Mouse (Mus musculus) MEL-GATA-1-ER (cell line): ENCODE data around the gene Paxx.

Source experiments
- DNase-seq: peaks from one replicate; pipeline ENCODE4 v3.0.0-alpha.2; 2012; ENCODE audit warnings: low read depth; ENCODE audit errors: extremely low read depth

The Paxx gene

DNA sequence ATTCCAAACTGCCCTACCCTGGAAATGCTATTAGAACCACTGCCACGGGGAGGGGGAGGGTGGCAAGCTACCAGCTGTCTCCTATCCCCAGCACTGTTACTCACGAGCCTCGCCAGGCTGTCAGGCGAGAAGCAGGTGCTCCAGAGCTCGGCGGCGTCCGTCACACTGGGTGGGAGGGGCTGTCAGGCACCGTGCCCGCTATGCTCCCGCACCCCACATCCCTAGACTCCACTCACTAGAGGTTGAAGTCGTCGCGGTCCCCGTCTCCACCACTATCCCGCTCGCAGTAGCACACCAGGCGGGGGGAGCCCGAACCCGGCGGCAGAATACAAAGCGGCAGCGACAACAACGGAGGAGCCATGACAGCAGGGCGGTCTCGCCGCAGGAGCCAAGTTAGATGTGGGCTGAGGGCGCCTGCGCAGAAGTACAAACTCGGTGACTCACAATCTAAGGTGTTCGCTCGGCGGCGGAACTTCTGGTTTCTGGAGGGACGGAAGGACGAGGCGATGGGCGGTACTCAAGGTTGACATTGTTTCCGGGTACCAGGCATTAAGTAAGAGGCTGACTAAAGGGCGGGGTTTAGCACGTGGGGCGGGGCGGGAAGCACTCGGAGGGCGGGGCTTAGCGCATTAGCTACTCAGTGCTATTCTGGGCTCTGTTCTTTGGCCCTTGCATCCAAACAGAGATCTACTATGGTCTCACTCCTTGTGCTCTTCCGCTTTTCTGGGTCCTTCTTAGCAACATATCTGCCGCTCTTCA, at the start of gene Paxx:
TSS of gene Paxx (minus strand) at position 544 of the 759 bp plus-strand sequence.
- DNase-seq, result peak; percentile 98

DNA sequence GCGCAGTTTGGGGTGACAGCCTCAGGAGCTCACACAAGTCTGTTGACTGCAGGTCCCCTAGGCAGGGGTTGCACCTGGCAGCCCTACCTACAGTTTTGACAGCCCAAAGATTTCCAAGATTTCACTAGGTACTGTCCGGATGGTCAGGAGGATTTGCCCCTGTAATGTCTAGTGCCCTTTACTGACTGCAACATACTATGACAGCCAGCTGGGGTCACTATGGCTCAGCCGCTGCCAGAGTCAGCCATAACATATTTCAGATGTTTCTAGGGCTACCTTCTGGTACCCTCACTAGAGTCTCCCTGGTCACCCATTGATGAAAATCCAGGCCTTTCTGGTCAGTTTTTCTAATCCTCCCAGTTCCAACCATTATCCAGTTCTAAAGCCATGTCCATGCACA, 49.0 kb upstream of the Paxx start:
- DNase-seq, result no peak

- no peak for DNase-seq
Measured at GRCm38 (mm10) chr2:25506964-25507363, 46.1 kb upstream of the Paxx start.

DNA sequence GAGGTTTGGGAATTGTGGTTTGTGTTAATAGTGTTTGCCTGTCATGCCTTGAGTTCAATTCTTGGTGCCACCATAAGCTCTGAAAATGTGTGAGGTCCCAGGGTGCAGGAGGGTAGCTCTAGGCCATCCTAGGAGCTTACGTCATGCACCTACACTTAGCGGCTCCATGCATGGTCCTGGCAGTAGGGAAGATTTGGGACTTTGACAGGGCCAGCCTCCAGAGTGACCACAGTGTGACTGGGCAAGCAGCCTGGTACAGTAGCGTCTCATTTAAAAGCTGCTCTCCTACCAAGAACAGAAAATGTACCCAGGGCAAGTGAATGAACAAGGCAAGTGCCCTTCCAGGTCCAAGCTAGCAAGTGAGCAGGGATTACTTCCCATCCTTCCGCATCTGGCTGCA, 45.0 kb upstream of the Paxx start:
- DNase-seq, result no peak

GRCm38 (mm10) chr2:25505000-25505399, 44.1 kb upstream of the Paxx start:
- no peak for DNase-seq

DNA sequence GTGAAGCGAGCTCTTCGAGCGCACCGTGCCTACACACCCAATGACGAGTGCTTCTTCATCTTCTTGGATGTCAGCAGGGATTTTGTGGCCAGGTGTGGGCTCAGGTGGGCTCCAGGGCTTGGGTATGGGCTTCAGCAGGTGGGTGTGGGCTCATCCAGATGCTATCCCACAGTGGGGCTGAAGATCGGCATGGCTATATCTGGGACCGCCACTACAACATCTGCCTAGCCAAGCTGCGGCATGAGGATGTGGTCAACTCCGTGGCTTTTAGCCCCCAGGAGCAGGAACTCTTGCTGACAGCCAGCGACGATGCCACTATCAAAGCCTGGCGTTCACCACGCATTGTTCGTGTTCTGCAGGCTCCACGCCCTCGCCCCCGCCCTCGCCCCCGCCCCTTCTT, 43.6 kb upstream of the Paxx start:
- no peak for DNase-seq

GRCm38 (mm10) chr2:25502726-25503125, 41.8 kb upstream of the Paxx start:
- no peak for DNase-seq

DNA sequence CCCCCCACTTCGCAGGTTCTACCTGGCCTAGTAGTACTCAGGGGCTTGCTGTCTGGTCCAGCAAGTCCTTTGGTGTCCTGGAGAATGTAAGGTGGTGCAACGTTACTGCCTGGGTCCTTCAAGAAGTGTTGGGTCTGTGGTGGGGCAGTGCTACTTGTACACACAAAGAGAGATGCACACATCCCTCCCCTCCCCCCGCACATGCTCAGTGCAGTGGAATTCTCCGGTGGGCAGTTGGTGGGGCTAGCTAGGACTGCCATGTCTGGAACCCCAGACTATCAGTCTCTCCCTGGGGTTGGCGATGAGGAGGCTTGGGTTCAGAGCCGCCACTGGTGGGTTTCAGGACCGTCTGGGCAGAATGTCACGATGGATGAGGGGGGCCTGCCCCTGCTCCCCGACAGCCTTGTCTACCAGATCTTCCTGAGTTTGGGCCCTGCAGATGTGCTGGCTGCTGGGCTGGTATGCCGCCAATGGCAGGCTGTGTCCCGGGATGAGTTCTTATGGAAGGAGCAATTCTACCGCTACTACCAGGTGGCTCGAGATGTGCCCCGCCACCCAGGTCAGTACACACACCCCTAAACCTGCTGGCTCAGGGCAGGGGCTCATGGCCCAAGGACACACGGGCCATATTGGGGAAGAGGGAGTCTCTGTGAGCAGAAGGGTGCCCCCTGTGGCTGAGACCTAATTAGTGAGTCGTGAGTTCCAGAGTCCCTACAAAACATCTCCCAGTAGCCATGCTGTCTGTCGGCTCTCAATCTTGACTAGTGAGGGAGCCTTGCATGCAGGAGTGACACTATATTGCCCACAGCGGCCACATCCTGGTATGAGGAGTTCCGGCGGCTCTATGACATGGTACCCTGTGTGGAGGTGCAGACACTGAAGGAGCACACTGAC, 40.9 kb upstream of the Paxx start, which contains the start of gene C8g:
TSS of gene C8g (minus strand) at position 127 of the 894 bp plus-strand sequence.
- DNase-seq, result no peak

DNA sequence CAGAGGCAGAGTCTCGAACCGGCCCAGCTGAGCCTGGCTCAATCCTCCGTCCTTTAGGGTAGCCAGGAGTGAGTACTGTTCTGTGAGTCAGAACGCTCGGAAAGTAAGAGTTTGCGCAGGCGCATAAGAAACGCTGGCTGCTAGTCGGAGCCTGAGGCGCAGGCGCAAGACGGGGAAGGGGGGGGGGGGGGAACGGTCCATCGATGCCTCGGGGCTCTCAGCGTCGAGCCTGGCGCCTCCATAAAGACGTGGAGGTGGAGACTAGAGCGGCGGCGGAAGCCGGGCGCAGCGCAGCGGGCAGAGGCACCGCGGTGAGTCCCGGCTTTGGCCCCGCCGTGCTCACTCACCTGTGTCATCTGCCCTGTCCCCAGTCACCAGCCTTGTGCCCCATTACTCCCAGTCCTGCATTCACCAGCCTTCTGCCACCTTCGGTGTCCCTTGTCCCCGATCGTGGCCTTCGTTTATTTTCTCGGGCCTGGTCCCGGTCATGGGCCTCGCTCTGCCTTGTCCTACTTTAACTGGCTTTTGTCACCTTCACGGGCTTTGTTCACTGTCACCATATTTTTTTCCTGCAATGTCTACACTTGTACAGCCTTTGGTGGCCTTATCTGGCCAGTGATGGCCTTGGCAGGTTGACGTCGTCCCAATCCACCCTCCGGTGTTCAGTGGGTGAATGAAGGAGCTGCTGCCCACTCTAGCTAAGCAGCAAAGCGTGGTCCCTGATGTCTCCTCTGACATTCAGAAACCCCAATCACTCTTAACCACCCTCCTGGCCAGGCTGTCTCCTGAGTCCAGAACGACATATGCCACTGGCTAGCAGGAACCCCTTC, 39.9 kb upstream of the Paxx start, which contains the start of gene Fbxw5:
TSS of gene Fbxw5 (plus strand) at position 175 of the 830 bp plus-strand sequence.
- peak; percentile 89 for DNase-seq

- DNase-seq, result no peak
Measured at GRCm38 (mm10) chr2:25500071-25500575, 39.2 kb upstream of the Paxx start.

- DNase-seq, result no peak
Measured at GRCm38 (mm10) chr2:25498622-25499478, 38.0 kb upstream of the Paxx start.

- peak; percentile 56 for DNase-seq
Measured at GRCm38 (mm10) chr2:25497846-25498575, 37.1 kb upstream of the Paxx start.

DNA sequence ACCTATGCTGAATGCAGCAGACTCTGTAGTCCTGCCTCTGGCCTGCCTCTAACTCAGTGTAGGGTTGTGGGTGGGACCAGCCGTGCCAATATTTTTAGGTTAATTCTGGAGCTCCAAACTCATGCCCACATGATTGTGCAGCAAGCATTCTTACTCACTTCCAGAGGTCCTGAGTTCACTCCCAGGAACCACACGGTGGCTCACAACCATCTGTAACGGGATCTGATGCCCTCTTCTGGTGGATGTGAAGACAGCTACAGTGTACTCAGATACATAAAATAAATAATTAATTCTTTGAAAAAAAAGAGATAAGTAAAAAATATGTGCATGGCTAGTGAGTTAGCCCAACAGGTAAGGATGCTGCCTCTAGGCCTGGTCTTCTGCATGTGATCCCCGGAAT, 35.6 kb upstream of the Paxx start:
- no peak for DNase-seq

- DNase-seq, result no peak
Measured at GRCm38 (mm10) chr2:25493476-25493961, 32.6 kb upstream of the Paxx start, which contains the start of gene Lcn12. Gene Lcn12, minus strand, starts transcription at chr2:25493911.

DNA sequence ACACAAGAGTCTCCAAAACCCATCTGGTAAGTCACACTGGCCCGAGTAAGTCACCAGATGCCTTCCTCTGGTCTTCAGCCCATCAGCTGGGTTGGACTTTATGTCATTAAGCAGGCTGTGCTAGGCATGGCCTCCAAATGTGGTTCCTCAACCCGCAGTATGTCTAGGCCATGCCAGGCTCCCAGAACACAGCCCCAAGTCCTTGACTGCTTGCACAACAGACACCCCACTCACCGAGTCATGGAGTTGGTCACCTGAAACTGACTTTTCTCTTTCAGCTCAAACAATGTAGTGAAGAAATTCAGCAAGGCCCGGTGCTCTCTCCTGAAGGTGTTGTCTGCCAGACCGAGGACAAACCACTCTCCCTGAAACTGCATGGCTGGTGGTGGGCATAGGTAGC, 32.1 kb upstream of the Paxx start:
- DNase-seq, result no peak

DNA sequence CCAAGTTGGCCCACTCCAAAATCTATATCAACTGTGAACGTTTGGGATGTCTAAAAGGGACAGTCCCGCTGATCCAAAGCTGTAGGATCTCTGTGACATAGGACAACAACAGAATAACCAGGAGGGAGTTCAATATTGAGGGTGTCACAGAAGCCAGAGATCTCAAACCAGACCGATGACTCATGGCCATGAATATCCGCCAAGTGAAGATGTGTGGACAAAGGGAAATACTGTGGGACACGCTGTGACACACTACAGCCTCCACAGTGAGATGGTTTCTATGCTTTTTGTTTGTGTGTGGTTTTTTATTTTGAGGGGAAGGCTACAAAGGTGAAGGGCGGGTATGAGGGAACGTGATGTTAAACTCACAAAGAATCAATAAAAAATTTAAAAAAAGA, 27.8 kb upstream of the Paxx start:
- no peak for DNase-seq

DNA sequence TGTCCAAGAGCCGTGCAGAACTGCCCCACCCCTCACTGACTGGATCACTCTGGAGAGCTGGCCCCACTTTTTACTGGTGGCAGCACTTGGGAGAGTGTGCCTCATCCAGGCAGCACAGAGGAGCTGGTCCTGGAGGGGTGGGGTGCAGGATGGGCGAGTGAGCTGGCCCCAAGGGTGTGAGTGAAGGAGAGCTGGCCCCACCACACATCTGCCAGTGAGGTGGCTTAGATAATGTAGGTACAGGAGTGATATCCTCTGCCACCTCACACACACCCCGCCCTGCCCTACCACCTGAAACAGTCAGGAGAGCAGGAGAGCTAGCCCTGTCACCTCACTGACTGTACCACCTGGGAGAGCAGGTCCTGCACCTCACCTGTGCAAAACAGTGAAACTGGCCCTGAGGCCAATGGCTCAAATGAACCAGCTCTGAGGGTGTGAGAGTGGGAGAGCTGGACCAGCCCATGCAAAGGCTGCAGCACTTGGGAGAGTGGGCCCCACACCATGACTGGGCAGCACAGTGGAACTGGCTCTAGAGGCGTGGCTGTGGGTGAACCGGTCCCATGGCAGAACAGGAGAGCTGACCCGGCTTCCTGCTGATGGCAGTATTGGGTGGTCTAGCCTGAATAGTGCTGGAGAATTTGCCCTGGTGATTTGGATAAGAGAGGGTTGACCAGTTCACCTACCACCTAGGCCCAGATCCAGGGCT, 27.2 kb upstream of the Paxx start:
- no peak for DNase-seq

DNA sequence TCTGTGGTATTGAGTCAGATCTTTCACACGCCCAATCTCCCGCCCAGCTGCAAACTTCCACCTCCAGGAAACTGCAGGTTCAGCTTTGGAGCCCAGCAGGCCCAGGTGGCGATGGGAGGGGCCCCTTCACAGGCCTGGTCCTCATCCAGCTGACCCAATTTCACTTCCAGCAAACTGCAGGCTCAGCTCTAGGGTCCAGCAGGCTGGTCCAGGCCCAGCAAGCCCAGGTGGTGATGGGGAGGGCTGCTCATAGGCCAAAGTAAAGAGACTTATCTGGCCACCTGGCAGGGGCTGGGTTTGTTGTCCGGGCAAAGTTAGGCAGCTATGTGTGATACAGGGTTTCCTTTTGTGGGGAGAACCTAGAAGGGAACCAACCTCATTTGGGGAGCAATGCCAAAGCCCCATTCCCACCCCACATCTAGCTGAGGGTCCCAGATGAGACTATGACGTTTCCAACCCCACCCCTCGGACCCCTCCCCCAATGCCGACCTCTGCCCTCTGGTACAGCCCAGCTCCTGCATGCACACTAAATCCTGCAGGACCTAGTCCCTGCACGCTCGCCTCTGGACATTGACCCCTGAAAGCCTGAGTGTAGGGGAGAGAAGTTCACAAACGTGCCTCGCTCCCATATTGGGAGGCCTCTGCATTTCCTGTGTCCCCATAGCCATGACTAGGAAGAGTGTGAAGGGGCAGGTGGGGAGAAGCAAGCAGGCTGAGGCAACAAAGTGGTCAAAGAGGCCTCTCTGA, 24.2 kb upstream of the Paxx start:
- no peak for DNase-seq
